Mouse (Mus musculus) megakaryocyte, embryonic 14.5 days (primary cell): Measurements from ENCODE around the gene Nlrx1. TPM values are rescaled to one million over a fixed set of nuclear protein-coding genes. Genes with fewer than 3 reads are reported as not detected.
A peak's percentile ranks its signal among the peaks of the same experiment; 100 is the strongest.

Experiments
- H3K27me3 ChIP-seq: replicated peaks from 2 replicates; pipeline ENCODE3; 2012; ENCODE audit warnings: inconsistent platforms
- H3K36me3 ChIP-seq: replicated peaks from 2 replicates; pipeline ENCODE3; 2012; ENCODE audit warnings: low read length, inconsistent platforms, mixed read lengths
- H3K4me1 ChIP-seq: 2 replicates; pipeline ENCODE4 v1.6.1; 2012; ENCODE audit warnings: inconsistent platforms
- H3K4me3 ChIP-seq: replicated peaks from 2 replicates; pipeline ENCODE3; 2012; ENCODE audit warnings: moderate library complexity, mild to moderate bottlenecking, inconsistent platforms
- H3K9me3 ChIP-seq: 2 replicates; pipeline ENCODE4 v1.6.1; 2012; ENCODE audit warnings: inconsistent platforms
- FLI1 ChIP-seq: IDR thresholded peaks from 2 replicates; pipeline ENCODE4 v1.6.1; 2012; ENCODE audit warnings: low read length, inconsistent platforms, mixed read lengths
- GATA1 ChIP-seq: IDR thresholded peaks from 3 replicates; pipeline ENCODE4 v1.6.1; 2012; ENCODE audit warnings: mixed read lengths, low read length, inconsistent platforms, borderline replicate concordance
- polyA plus RNA-seq: library from polyadenylated mRNA; stranded (reverse); fragments of >175 nt; gene quantifications from 2 replicates; pipeline ENCODE4 v1.2.3, GENCODE M21; 2012; ENCODE audit warnings: low replicate concordance; ENCODE audit not compliant: insufficient read depth

The Nlrx1 gene
- polyA plus RNA-seq, 1 experiment: 12.5 TPM

GRCm38 (mm10) chr9:44237128-44237527 is 31.3 kb downstream of the Nlrx1 start:
- TF ChIP-seq FLI1 (no peak), GATA1 (no peak)
- Histone ChIP-seq H3K27me3 (peaks cover 16% of the 10 kb centered on the region), H3K4me3 (no peak overlapping the region), H3K9me3 (peaks cover 5% of the 10 kb centered on the region), H3K4me1 (peaks cover 41% of the 10 kb centered on the region), H3K36me3 (no peaks in the 10 kb centered on the region)

- Histone ChIP-seq H3K27me3 (peaks cover 15% of the 10 kb centered on the region), H3K36me3 (peaks cover 4% of the 10 kb centered on the region), H3K4me1 (peaks cover 45% of the 10 kb centered on the region), H3K4me3 (no peak overlapping the region), H3K9me3 (peaks cover 3% of the 10 kb centered on the region)
- no peak for TF ChIP-seq GATA1
- TF ChIP-seq FLI1: no peak
Observed at GRCm38 (mm10) chr9:44236601-44237000, 31.8 kb downstream of the Nlrx1 start.

GRCm38 (mm10) chr9:44234479-44235427 is 33.6 kb downstream of the Nlrx1 start:
- Histone ChIP-seq H3K27me3 (no peaks in the 10 kb centered on the region), H3K4me1 (peaks cover 42% of the 10 kb centered on the region)

GRCm38 (mm10) chr9:44233802-44234478 is 34.5 kb downstream of the Nlrx1 start, which contains the start of gene Cbl:
TSS of gene Cbl (minus strand) at chr9:44234049.
- Histone ChIP-seq H3K36me3 (peaks cover 18% of the 10 kb centered on the region), H3K9me3 (no peaks in the 10 kb centered on the region), H3K27me3 (no peaks in the 10 kb centered on the region), H3K4me1 (peaks cover 44% of the 10 kb centered on the region), H3K4me3 (peak within 1 kb of the TSS; percentile 97)
- TF ChIP-seq FLI1 (no peak), GATA1 (no peak)

More at GRCm38 (mm10) chr9:44234479-44235427, 33.6 kb downstream of the Nlrx1 start:
- Histone ChIP-seq H3K4me3 (peak overlapping the region; percentile 97), H3K9me3 (no peaks in the 10 kb centered on the region), H3K36me3 (peaks cover 10% of the 10 kb centered on the region)
- TF ChIP-seq FLI1 (no peak), GATA1 (no peak)

GRCm38 (mm10) chr9:44233021-44233801 is 35.2 kb downstream of the Nlrx1 start:
- H3K27me3 ChIP-seq: no peaks in the 10 kb centered on the region
- peak overlapping the region; percentile 97 for H3K4me3 ChIP-seq
- H3K9me3 ChIP-seq: no peaks in the 10 kb centered on the region
- TF ChIP-seq FLI1: no peak
- peaks cover 22% of the 10 kb centered on the region for H3K36me3 ChIP-seq
- peaks cover 51% of the 10 kb centered on the region for H3K4me1 ChIP-seq

GRCm38 (mm10) chr9:44231609-44232008 is 36.8 kb downstream of the Nlrx1 start:
- TF ChIP-seq GATA1 (no peak), FLI1 (no peak)
- H3K36me3 ChIP-seq: peaks cover 34% of the 10 kb centered on the region
- H3K4me1 ChIP-seq: peaks cover 64% of the 10 kb centered on the region
- H3K4me3 ChIP-seq: peak overlapping the region; percentile 97
- no peaks in the 10 kb centered on the region for H3K27me3 ChIP-seq
- H3K9me3 ChIP-seq: no peaks in the 10 kb centered on the region

GRCm38 (mm10) chr9:44225993-44226392 is 42.4 kb downstream of the Nlrx1 start:
- TF ChIP-seq GATA1 (no peak), FLI1 (no peak)
- Histone ChIP-seq H3K9me3 (no peaks in the 10 kb centered on the region), H3K36me3 (peaks cover 46% of the 10 kb centered on the region), H3K4me3 (peak overlapping the region; percentile 89), H3K27me3 (no peaks in the 10 kb centered on the region), H3K4me1 (peaks cover 88% of the 10 kb centered on the region)

- H3K9me3 ChIP-seq: peaks cover 5% of the 10 kb centered on the region; the same call in 1 of the 2 replicates
- peaks cover 31% of the 10 kb centered on the region for H3K4me1 ChIP-seq
- H3K27me3 ChIP-seq: no peaks in the 10 kb centered on the region
- peak overlapping the region; percentile 69 for H3K4me3 ChIP-seq
- H3K36me3 ChIP-seq: peaks cover 37% of the 10 kb centered on the region
- no peak for TF ChIP-seq FLI1
Observed at GRCm38 (mm10) chr9:44213538-44213937, 54.9 kb downstream of the Nlrx1 start.

GRCm38 (mm10) chr9:44212406-44212805 is 56.0 kb downstream of the Nlrx1 start:
- H3K9me3 ChIP-seq: peaks cover 5% of the 10 kb centered on the region; the same call in 1 of the 2 replicates
- no peak for TF ChIP-seq GATA1
- no peak for TF ChIP-seq FLI1
- peaks cover 42% of the 10 kb centered on the region for H3K36me3 ChIP-seq
- H3K27me3 ChIP-seq: no peaks in the 10 kb centered on the region
- H3K4me3 ChIP-seq: no peak overlapping the region
- H3K4me1 ChIP-seq: peaks cover 36% of the 10 kb centered on the region

GRCm38 (mm10) chr9:44209416-44209815 is 59.0 kb downstream of the Nlrx1 start:
- H3K27me3 ChIP-seq: no peaks in the 10 kb centered on the region
- peaks cover 12% of the 10 kb centered on the region; the same call in 1 of the 2 replicates for H3K9me3 ChIP-seq
- H3K36me3 ChIP-seq: peaks cover 64% of the 10 kb centered on the region
- no peak overlapping the region for H3K4me3 ChIP-seq
- peaks cover 63% of the 10 kb centered on the region for H3K4me1 ChIP-seq
- no peak for TF ChIP-seq GATA1
- no peak for TF ChIP-seq FLI1
